Mouse (Mus musculus) stomach, embryonic 16.5 days (tissue): Measurements from ENCODE around the gene Sgk1. TPM values are rescaled to one million over a fixed set of nuclear protein-coding genes. Genes with fewer than 3 reads are reported as not detected.

Experiments used
- ATAC-seq: fragments of 200-750 bp; cut with Nextera tagmentation; 2 replicates; pipeline ENCODE4 v1.8.0; 2017; ENCODE audit warnings: moderate number of reproducible peaks, moderate TSS enrichment; ENCODE audit not compliant: insufficient read depth, low FRiP score
- H3K27ac ChIP-seq: fragments of 300-500 bp; sonication (generic); 2 replicates; pipeline ENCODE4 v1.5.1; 2014; ENCODE audit warnings: low read length
- H3K27me3 ChIP-seq: fragments of 300-500 bp; sonication (generic); 2 replicates; pipeline ENCODE4 v1.6.1; 2014; ENCODE audit warnings: low read length, control low read depth, mixed read lengths; ENCODE audit not compliant: control insufficient read depth, insufficient read depth
- H3K36me3 ChIP-seq: fragments of 300-500 bp; sonication (generic); 2 replicates; pipeline ENCODE4 v1.6.1; 2014; ENCODE audit warnings: low read length; ENCODE audit not compliant: control insufficient read depth, insufficient read depth
- H3K4me1 ChIP-seq: fragments of 300-500 bp; sonication (generic); 2 replicates; pipeline ENCODE4 v1.6.1; 2014; ENCODE audit warnings: low read length, control low read depth, mixed read lengths; ENCODE audit not compliant: control insufficient read depth, insufficient read depth
- H3K4me2 ChIP-seq: fragments of 300-500 bp; sonication (generic); 2 replicates; pipeline ENCODE4 v1.6.1; 2014; ENCODE audit warnings: low read depth, low read length, mixed read lengths
- H3K4me3 ChIP-seq: fragments of 300-500 bp; sonication (generic); replicated peaks from 2 replicates; pipeline ENCODE4 v1.5.1; 2014; ENCODE audit warnings: mild to moderate bottlenecking, low read length
- H3K9ac ChIP-seq: fragments of 300-500 bp; sonication (generic); 2 replicates; pipeline ENCODE4 v1.6.1; 2014; ENCODE audit warnings: low read length
- H3K9me3 ChIP-seq: fragments of 300-500 bp; sonication (generic); replicated peaks from 2 replicates; pipeline ENCODE4 v1.6.1; 2016; ENCODE audit warnings: low read length, control low read depth; ENCODE audit not compliant: control insufficient read depth
- WGBS: fragments of 180-500 bp; shearing (Covaris S2); extraction: QIAGEN DNeasy Blood & Tissue Kit; methylation state at CpG from one replicate; pipeline ENCODE4 v1.1.7; 2014; 5-methylcytosine and 5-hydroxymethylcytosine counted together
- polyA plus RNA-seq: library from polyadenylated mRNA; unstranded; fragments of >200 nt; fragmentation: Nextera tagmentation; extraction: Ambion mirVana; gene quantifications from 2 replicates; pipeline ENCODE4 v1.2.1, GENCODE M21; 2015

The Sgk1 gene
- polyA plus RNA-seq, 1 experiment from 2014 or later = 34.3 TPM

DNA sequence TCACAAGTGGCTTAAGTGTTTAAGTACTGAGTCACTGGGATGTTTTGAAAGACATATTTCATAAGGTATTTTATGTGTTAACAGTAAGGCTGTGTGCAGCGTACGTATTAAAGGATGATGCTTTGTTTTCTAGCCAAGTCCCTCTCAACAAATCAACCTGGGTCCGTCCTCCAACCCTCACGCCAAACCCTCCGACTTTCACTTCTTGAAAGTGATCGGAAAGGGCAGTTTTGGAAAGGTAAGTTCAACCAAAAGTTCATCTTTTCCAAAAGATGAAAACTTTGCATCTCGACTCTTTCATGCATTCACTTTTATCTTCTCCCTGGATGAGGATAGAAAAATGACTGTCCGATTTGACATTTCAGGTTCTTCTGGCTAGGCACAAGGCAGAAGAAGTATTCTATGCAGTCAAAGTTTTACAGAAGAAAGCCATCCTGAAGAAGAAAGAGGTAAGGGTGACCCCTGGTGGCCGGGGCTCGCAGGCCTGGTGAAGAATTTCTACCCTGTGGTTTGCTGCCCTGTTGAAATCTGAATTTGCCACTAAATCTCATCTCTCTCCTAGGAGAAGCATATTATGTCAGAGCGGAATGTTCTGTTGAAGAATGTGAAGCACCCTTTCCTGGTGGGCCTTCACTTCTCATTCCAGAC lies 113.8 kb downstream of the Sgk1 start:
- no peak for ATAC-seq
- H3K27ac ChIP-seq = no peak overlapping the region
- no peaks in the 10 kb centered on the region for H3K9me3 ChIP-seq
- 53% methylated on average over 11 of the region's 11 CpGs for whole genome bisulfite sequencing
- H3K4me1 ChIP-seq = peaks cover 20% of the 10 kb centered on the region
- H3K4me2 ChIP-seq = peak overlapping the region; percentile 88
- H3K9ac ChIP-seq = peak overlapping the region; percentile 55
- no peaks in the 10 kb centered on the region for H3K27me3 ChIP-seq
- H3K36me3 ChIP-seq = 0 out of 2 replicates have a peak, but pooled peaks cover 4% of the 10 kb centered on the region
- peak overlapping the region; percentile 82 for H3K4me3 ChIP-seq

DNA sequence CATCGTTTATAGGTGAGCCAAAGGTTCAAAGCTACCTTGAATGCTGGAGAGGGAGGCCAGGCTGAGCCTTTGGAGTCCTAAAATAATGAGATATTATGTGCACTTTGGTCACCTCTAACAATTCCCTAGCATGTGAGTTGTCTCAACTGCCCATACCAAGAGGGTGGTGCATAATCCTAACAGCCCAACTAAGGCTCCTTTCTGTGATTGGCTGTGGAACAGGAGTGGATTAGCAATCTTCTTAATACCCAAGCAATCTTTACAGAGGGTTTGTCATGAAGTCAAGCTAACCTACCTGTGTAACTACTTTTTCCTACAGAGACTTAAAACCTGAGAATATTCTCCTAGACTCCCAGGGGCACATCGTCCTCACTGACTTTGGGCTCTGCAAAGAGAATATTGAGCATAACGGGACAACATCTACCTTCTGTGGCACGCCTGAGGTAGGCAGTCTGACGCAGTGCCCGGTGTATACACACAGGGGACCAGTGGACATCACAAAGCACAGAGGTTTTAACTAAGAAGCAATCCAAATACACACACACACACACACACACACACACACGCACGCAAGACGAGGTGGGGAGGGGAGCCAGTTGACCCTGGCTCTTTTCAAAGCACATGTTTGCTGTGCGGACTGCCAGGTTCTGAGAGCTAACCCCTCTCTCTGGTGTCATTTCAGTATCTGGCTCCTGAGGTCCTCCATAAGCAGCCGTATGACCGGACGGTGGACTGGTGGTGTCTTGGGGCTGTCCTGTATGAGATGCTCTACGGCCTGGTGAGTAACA lies 114.9 kb downstream of the Sgk1 start:
- WGBS = 87% methylated on average over 14 of the region's 14 CpGs
- Histone ChIP-seq H3K27ac (no peak overlapping the region), H3K9ac (no peak overlapping the region; the same call in 1 of the 2 replicates), H3K27me3 (no peaks in the 10 kb centered on the region), H3K9me3 (no peaks in the 10 kb centered on the region), H3K4me1 (peaks cover 11% of the 10 kb centered on the region), H3K4me2 (peak overlapping the region; percentile 88), H3K36me3 (0 out of 2 replicates have a peak, but pooled peaks cover 4% of the 10 kb centered on the region), H3K4me3 (peak overlapping the region; percentile 82)
- no peak for ATAC-seq

DNA sequence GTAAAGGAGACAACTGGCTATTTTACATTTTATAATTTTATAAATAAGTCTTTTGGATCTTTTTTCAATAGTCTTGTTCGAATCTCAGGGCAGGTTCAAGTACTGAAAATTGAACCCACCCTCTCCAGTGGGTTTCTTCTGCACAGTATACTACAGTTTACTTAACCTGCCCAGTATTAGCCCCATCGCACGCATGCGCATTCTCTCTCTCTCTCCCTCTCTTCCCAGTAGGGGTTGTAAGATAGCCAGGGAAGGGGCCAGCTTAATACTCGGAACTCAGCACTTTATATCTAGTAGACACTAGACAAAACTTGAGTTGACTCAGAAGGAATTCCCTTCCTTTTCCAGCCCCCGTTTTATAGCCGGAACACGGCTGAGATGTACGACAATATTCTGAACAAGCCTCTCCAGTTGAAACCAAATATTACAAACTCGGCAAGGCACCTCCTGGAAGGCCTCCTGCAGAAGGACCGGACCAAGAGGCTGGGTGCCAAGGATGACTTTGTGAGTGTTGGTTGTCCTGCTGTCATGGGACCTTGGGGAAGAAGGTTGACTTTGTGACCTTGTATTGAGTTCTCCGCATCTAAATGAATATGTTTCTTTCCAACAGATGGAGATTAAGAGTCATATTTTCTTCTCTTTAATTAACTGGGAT lies 115.7 kb downstream of the Sgk1 start:
- Histone ChIP-seq H3K9ac (no peak overlapping the region), H3K4me2 (peak overlapping the region; percentile 88; the same call in 1 of the 2 replicates)

DNA sequence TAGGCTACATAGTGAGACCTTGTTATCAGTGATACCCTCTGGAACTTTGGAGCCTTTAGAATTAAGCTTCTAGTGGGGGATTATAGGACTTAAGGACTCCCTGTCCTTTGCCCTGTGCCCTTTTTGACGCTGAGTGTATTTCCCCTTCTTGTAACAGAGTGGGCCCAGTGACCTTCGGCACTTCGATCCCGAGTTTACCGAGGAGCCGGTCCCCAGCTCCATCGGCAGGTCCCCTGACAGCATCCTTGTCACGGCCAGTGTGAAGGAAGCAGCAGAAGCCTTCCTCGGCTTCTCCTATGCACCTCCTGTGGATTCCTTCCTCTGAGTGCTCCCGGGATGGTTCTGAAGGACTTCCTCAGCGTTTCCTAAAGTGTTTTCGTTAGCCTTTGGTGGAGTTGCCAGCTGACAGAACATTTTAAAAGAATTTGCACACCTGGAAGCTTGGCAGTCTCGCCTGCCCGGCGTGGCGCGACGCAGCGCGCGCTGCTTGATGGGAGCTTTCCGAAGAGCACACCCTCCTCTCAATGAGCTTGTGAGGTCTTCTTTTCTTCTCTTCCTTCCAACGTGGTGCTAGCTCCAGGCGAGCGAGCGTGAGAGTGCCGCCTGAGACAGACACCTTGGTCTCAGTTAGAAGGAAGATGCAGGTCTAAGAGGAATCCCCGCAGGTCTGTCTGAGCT lies 116.7 kb downstream of the Sgk1 start:
- peak overlapping the region; percentile 29; the same call in 1 of the 2 replicates for H3K9ac ChIP-seq
- peak overlapping the region; percentile 5 for H3K4me3 ChIP-seq
- no peak overlapping the region for H3K27ac ChIP-seq
- WGBS = 78% methylated on average over 28 of the region's 28 CpGs
- H3K27me3 ChIP-seq = no peaks in the 10 kb centered on the region
- H3K9me3 ChIP-seq = no peaks in the 10 kb centered on the region
- no peak for ATAC-seq
- H3K4me2 ChIP-seq = peak overlapping the region; percentile 21
- H3K4me1 ChIP-seq = no peaks in the 10 kb centered on the region
- 0 out of 2 replicates have a peak, but pooled peaks cover 4% of the 10 kb centered on the region for H3K36me3 ChIP-seq

More for the DNA sequence above, 115.7 kb downstream of the Sgk1 start:
- Histone ChIP-seq H3K9me3 (no peaks in the 10 kb centered on the region), H3K27me3 (no peaks in the 10 kb centered on the region), H3K27ac (no peak overlapping the region), H3K36me3 (0 out of 2 replicates have a peak, but pooled peaks cover 4% of the 10 kb centered on the region), H3K4me1 (0 out of 2 replicates have a peak, but pooled peaks cover 6% of the 10 kb centered on the region), H3K4me3 (peak overlapping the region; percentile 3; the same call in 1 of the 2 replicates)
- no peak for ATAC-seq
- WGBS = 89% methylated on average over 12 of the region's 12 CpGs

DNA sequence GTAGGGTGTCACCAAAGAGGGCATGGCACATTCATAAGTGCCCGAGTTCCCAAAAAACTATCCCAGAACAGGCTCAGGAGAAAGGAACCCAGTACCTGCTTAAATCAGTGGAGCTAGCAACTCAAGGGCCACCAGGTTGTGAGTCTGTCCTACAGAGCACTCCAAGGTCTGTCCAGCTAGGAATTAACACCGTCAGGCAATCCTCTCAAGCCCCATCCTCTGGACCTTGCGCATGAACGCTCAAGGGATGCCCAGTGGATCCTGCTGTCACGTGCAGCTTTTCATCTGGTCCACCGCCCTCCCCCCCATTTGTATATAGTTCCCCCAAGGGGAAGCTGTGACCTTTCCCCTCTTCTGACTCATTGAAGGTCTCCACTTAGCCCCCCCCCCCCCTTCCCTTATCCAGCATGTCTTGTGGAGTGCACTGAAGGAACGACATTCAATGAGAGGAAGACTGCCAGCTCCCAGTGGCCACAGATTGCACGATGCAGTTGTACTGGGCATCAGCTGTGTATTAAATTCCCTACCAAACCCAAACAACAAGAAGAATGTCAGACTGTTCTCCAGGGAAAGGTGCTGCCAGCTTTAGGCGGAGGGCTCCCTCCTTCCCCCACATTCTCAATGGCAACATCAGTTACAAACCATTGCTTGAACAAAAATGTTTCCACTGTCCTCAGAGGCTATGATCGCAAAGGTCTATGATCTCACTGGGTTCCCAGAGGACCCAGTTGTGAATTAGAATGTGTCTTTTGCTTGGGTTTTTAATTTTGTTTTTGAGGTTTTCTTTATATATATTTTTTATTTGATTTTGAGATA lies 118.7 kb downstream of the Sgk1 start:
- Histone ChIP-seq H3K27me3 (no peaks in the 10 kb centered on the region), H3K27ac (no peak overlapping the region), H3K4me3 (no peak overlapping the region), H3K36me3 (0 out of 2 replicates have a peak, but pooled peaks cover 4% of the 10 kb centered on the region), H3K4me1 (no peaks in the 10 kb centered on the region), H3K9me3 (no peaks in the 10 kb centered on the region), H3K4me2 (no peak overlapping the region), H3K9ac (no peak overlapping the region)
- ATAC-seq = no peak
- WGBS = 66% methylated on average over 10 of the region's 10 CpGs

DNA sequence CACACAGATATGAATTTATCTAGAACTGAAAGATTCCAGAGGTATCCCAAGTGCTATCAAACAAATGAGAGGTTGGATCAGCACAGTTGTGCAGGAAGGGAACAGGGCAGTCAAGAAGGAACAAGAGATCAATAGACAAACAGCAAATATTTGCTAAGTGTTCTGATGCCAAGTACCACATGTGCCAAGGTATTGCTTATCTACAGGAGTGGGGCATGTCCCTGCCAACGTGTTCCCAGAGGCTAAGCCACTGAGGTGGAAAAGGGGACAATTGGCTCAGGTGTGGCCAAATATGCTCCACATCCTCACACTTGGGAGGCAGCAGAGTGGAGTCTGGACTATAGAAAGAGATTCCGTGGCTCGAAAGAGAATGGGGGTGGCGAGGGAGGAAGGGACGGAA lies 119.6 kb downstream of the Sgk1 start:
- no peaks in the 10 kb centered on the region for H3K27me3 ChIP-seq
- no peak for ATAC-seq
- no peaks in the 10 kb centered on the region for H3K4me1 ChIP-seq
- 0 out of 2 replicates have a peak, but pooled peaks cover 4% of the 10 kb centered on the region for H3K36me3 ChIP-seq
- no peak overlapping the region for H3K27ac ChIP-seq
- no peak overlapping the region for H3K4me2 ChIP-seq
- H3K9ac ChIP-seq = no peak overlapping the region
- H3K4me3 ChIP-seq = no peak overlapping the region
- WGBS = 56% methylated on average over 5 of the region's 5 CpGs
- no peaks in the 10 kb centered on the region for H3K9me3 ChIP-seq

DNA sequence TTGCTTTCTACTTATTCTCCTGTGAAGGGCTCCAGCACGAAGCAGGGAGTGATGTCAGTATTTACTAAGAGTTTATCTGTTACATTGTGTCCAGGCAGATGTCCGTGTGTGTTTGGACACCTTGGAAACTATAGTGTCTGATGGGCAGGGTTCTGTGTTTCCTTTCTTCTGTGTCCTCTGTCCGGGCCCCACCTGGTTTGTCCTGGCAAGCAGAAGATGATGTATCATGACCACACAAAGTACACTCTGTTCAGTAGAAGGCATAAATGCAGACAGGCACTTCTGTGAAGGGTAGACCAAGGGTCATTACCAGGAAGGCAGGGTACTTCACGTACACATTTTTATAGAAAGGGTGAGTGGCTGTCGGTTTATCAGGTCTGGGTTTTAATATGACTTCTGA lies 122.8 kb downstream of the Sgk1 start:
- no peak overlapping the region for H3K9ac ChIP-seq
- ATAC-seq = no peak
- no peaks in the 10 kb centered on the region for H3K36me3 ChIP-seq
- no peaks in the 10 kb centered on the region for H3K9me3 ChIP-seq
- no peaks in the 10 kb centered on the region for H3K4me1 ChIP-seq
- no peak overlapping the region for H3K4me2 ChIP-seq
- H3K4me3 ChIP-seq = no peak overlapping the region
- no peaks in the 10 kb centered on the region for H3K27me3 ChIP-seq
- no peak overlapping the region for H3K27ac ChIP-seq
- 72% methylated on average over 5 of the region's 5 CpGs for WGBS

DNA sequence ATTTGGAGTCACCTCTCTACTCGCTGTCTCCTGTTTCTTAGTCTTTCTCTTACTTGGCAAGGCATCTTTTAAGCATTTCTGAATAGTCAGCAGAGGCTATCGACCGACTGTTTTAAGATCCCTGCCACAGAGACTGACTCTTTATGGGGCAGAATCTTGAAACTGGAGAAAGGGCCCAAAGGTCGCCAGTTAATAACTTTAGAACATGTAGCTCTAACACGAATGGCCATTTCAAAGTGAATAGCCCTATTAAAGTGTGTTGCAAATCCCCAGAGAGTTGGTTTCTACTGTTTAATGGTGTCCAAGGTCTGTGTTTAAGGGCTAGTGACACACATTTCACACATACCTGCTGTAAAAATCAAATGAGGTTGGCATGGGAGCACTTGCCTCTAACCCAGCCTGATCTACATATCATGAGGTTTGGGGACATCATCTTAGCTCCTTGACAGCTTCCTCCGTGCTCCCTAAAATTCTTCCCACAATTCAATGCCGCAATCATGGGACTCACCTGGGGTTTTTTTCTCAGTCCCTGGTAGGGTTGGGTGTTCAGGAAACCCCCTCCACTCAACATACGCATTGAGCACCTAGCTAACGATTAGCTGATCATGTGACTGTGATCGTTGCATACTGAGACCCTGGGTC lies 125.3 kb downstream of the Sgk1 start:
- Histone ChIP-seq H3K4me1 (no peaks in the 10 kb centered on the region), H3K4me3 (no peak overlapping the region), H3K9me3 (no peaks in the 10 kb centered on the region), H3K4me2 (no peak overlapping the region), H3K36me3 (no peaks in the 10 kb centered on the region), H3K9ac (no peak overlapping the region), H3K27me3 (no peaks in the 10 kb centered on the region), H3K27ac (no peak overlapping the region)
- ATAC-seq = no peak
- WGBS = 80% methylated on average over 10 of the region's 10 CpGs
